Mouse (Mus musculus) myocyte (in vitro differentiated cells): ENCODE results near the gene Cers6.

Experiments
- CEBPB ChIP-seq: IDR thresholded peaks from 2 replicates; pipeline ENCODE4 v1.6.1; 2011; ENCODE audit warnings: mild to moderate bottlenecking, moderate library complexity; ENCODE audit not compliant: poor library complexity, insufficient read depth, severe bottlenecking
- E2F4 ChIP-seq: IDR thresholded peaks from one replicate; pipeline ENCODE4 v1.6.1; 2011; ENCODE audit warnings: mild to moderate bottlenecking, control low read depth, moderate library complexity; ENCODE audit not compliant: insufficient read depth
- MAX ChIP-seq: IDR thresholded peaks from one replicate; pipeline ENCODE4 v1.6.1; 2011; ENCODE audit warnings: low read depth, mild to moderate bottlenecking, control low read depth
- MYOD1 ChIP-seq, 3 experiments: IDR thresholded peaks; one replicate each; pipeline ENCODE4 v1.6.1; 2011; ENCODE audit warnings: control low read depth in 2 of 3, low read depth in 2 of 3, mild to moderate bottlenecking in 2 of 3, moderate library complexity in 1 of 3; ENCODE audit not compliant: insufficient read length in 2 of 3, control insufficient read depth in 1 of 3
- MYOG ChIP-seq, 3 experiments: IDR thresholded peaks; one replicate each; pipeline ENCODE4 v1.6.1; 2011; ENCODE audit warnings: control low read depth in 2 of 3, low read depth in 2 of 3, mild to moderate bottlenecking in 2 of 3; ENCODE audit not compliant: insufficient read length in 2 of 3, control insufficient read depth in 1 of 3, insufficient read depth in 1 of 3
- POLR2A ChIP-seq: IDR thresholded peaks from one replicate; pipeline ENCODE4 v1.6.1; 2011; ENCODE audit warnings: low read depth, mild to moderate bottlenecking, control low read depth, moderate library complexity; ENCODE audit not compliant: insufficient read length
- POLR2AphosphoS2 ChIP-seq: IDR thresholded peaks from one replicate; pipeline ENCODE4 v1.6.1; 2011; ENCODE audit warnings: low read depth, control low read depth; ENCODE audit not compliant: insufficient read length
- SRF ChIP-seq: IDR thresholded peaks from one replicate; pipeline ENCODE4 v1.6.1; 2011; ENCODE audit warnings: low read depth; ENCODE audit not compliant: control insufficient read depth, insufficient read length
- TCF12 ChIP-seq: IDR thresholded peaks from one replicate; pipeline ENCODE4 v1.6.1; 2011; ENCODE audit warnings: mild to moderate bottlenecking, control low read depth; ENCODE audit not compliant: poor library complexity, insufficient read depth, severe bottlenecking
- USF1 ChIP-seq: IDR thresholded peaks from one replicate; pipeline ENCODE4 v1.6.1; 2011; ENCODE audit warnings: low read depth, mild to moderate bottlenecking, control low read depth, moderate library complexity

GRCm38 (mm10) chr2:69024856-69025255 is 163.6 kb downstream of the Cers6 start:
- no peak for TF ChIP-seq POLR2A
- TF ChIP-seq POLR2AphosphoS2: no peak
- TF ChIP-seq TCF12: no peak
- no peak for TF ChIP-seq E2F4
- no peak for TF ChIP-seq USF1
- no peak for TF ChIP-seq MAX
- no peak for TF ChIP-seq MYOG (IDR thresholded peaks at IDR 0.05; ENCODE audit: control insufficient read depth in 1 of 3, insufficient read depth in 1 of 3, insufficient read length in 2 of 3, low read depth in 2 of 3)
- TF ChIP-seq CEBPB: no peak
- no peak for TF ChIP-seq MYOD1 (IDR thresholded peaks at IDR 0.05; ENCODE audit: control insufficient read depth in 1 of 3, insufficient read length in 2 of 3, low read depth in 2 of 3)
- no peak for TF ChIP-seq SRF
